ENCODE assay signal across 12 mouse cellular contexts in genomic region chr7:110876965-110877364, GRCm38 (mm10). TPM values are rescaled to one million over a fixed set of nuclear protein-coding genes. Genes with fewer than 3 reads are reported as not detected.
DNase-seq lines count a peak whose midpoint lies in the region; ATAC-seq and TF ChIP-seq lines count a peak whose summit lies in the region.
"Had no signal": no experiment of that assay in that cellular context is flagged by ENCODE, and none has a peak within 500 bp of the region (broad histone marks: within the 10 kb centered on the region; RNA-seq: fewer than 3 reads in every experiment).

No protein-coding gene starts in this region.

- 41% methylated on average over 4 of the region's 4 CpGs for WGBS in lung, embryonic 14.5 days
- WGBS in forebrain, embryonic 11.5 days = 91% methylated on average over 4 of the region's 4 CpGs

- no peak for TF ChIP-seq CTCF in lung, embryonic 14.5 days (IDR thresholded peaks at IDR 0.05; ENCODE audit: low read depth)

- no peak overlapping the region for H3K4me2 ChIP-seq in lung, embryonic 14.5 days
- no peak overlapping the region for H3K4me2 ChIP-seq in forebrain, embryonic 11.5 days (ENCODE audit: low read depth, low read length, severe bottlenecking)
- H3K4me2 ChIP-seq: embryonic facial prominence, embryonic 15.5 days; midbrain, embryonic 15.5 days had no signal

- ATAC-seq in lung, embryonic 14.5 days (ENCODE audit: insufficient read depth) = peak; percentile 79; the same call in 1 of the 2 replicates
- ATAC-seq in forebrain, embryonic 11.5 days (replicated peaks; ENCODE audit: low FRiP score) = no peak
- ATAC-seq: midbrain, embryonic 15.5 days had no signal

- H3K4me3 ChIP-seq in lung, embryonic 14.5 days (ENCODE audit: low read depth, low read length) = no peak overlapping the region
- H3K4me3 ChIP-seq in forebrain, embryonic 11.5 days (ENCODE audit: low read depth, low read length) = no peak overlapping the region
- H3K4me3 ChIP-seq: embryonic facial prominence, embryonic 15.5 days; midbrain, embryonic 15.5 days had no signal

- H3K9ac ChIP-seq in lung, embryonic 14.5 days = no peak overlapping the region
- H3K9ac ChIP-seq in forebrain, embryonic 11.5 days (ENCODE audit: low read length) = no peak overlapping the region
- H3K9ac ChIP-seq: embryonic facial prominence, embryonic 15.5 days; midbrain, embryonic 15.5 days had no signal

- peaks cover 7% of the 10 kb centered on the region; the same call in 1 of the 2 replicates for H3K36me3 ChIP-seq in lung, embryonic 14.5 days (ENCODE audit: insufficient read depth)
- H3K36me3 ChIP-seq in forebrain, embryonic 11.5 days (ENCODE audit: control insufficient read depth, insufficient read depth, low read length) = no peaks in the 10 kb centered on the region
- H3K36me3 ChIP-seq: embryonic facial prominence, embryonic 15.5 days; G1E; midbrain, embryonic 15.5 days had no signal

- H3K4me1 ChIP-seq in lung, embryonic 14.5 days (ENCODE audit: insufficient read depth) = no peaks in the 10 kb centered on the region
- H3K4me1 ChIP-seq in forebrain, embryonic 11.5 days (replicated peaks; ENCODE audit: control insufficient read depth, insufficient read depth, low read length) = no peaks in the 10 kb centered on the region
- H3K4me1 ChIP-seq: embryonic facial prominence, embryonic 15.5 days; midbrain, embryonic 15.5 days had no signal

- no peaks in the 10 kb centered on the region for H3K27me3 ChIP-seq in lung, embryonic 14.5 days (ENCODE audit: insufficient read depth, low read length)
- no peaks in the 10 kb centered on the region for H3K27me3 ChIP-seq in forebrain, embryonic 11.5 days (ENCODE audit: control insufficient read depth, insufficient read depth, low read length)
- H3K27me3 ChIP-seq: embryonic facial prominence, embryonic 15.5 days; midbrain, embryonic 15.5 days had no signal

- H3K27ac ChIP-seq in lung, embryonic 14.5 days (ENCODE audit: low read depth) = peak overlapping the region; percentile 60
- H3K27ac ChIP-seq in forebrain, embryonic 11.5 days (ENCODE audit: low read depth, low read length) = no peak overlapping the region
- H3K27ac ChIP-seq: embryonic facial prominence, embryonic 15.5 days; midbrain, embryonic 15.5 days had no signal

- DNase-seq in adrenal gland, adult 2 months = peak; percentile 30
- no peak for DNase-seq in adrenal gland, postnatal 4 days (ENCODE audit: low spot score in 2 of 2)
- DNase-seq in adrenal gland, postnatal 36 days = peak; percentile 14 to 39
- DNase-seq in kidney, postnatal 10 days = peak; percentile 65
- DNase-seq in lung, embryonic 14.5 days = peak; percentile 79
- DNase-seq in thymus, postnatal 4 days = no peak
- no peak for DNase-seq in ovary, postnatal 36 days (ENCODE audit: low spot score)
- DNase-seq in forebrain, embryonic 11.5 days (ENCODE audit: low spot score) = no peak
- DNase-seq: cerebellum, adult 11-12 months had no signal

- no peaks in the 10 kb centered on the region for H3K9me3 ChIP-seq in lung, embryonic 14.5 days (ENCODE audit: low read depth, low read length)
- H3K9me3 ChIP-seq in forebrain, embryonic 11.5 days (ENCODE audit: control insufficient read depth, low read length) = no peaks in the 10 kb centered on the region
- H3K9me3 ChIP-seq: embryonic facial prominence, embryonic 15.5 days; G1E; midbrain, embryonic 15.5 days had no signal

RNA-seq across cellular contexts. Expression of gene Lyve1, which starts 13.9 kb away (rescaled TPM):
- total RNA-seq in adrenal gland, adult 2 months (2021) = 10 to 100 TPM in 1 of 2 experiments, 1 to 10 TPM in 1; 9.7 to 12.5 TPM
- 4.0 and 4.9 TPM in 2 replicates for polyA plus RNA-seq in adrenal gland, adult 2 months (2012; rRNA removed)
- 10 to 100 TPM; 24.1 to 33.6 TPM for total RNA-seq in adrenal gland, postnatal 4 days (2021)
- total RNA-seq in adrenal gland, postnatal 36 days (2021) = 10 to 100 TPM in 1 of 2 experiments, 1 to 10 TPM in 1; 7.2 to 15.7 TPM
- polyA plus RNA-seq in lung, embryonic 14.5 days (2014; fragmentation: Nextera tagmentation; extraction: Ambion mirVana) = 33.8 and 37.6 TPM in 2 replicates
- polyA plus RNA-seq in forebrain, embryonic 11.5 days (2014; fragmentation: Nextera tagmentation; extraction: Ambion mirVana) = 2.1 and 2.8 TPM in 2 replicates
- polyA plus RNA-seq: G1E had no signal

RNA-seq across cellular contexts. Expression of gene Rnf141, which starts 32.7 kb away (rescaled TPM):
- 10 to 100 TPM; 56.0 to 56.3 TPM for total RNA-seq in adrenal gland, adult 2 months (2021)
- polyA plus RNA-seq in adrenal gland, adult 2 months (2012; rRNA removed) = 9.9 and 10.8 TPM in 2 replicates
- total RNA-seq in adrenal gland, postnatal 4 days (2021) = 10 to 100 TPM; 52.1 to 56.5 TPM
- 10 to 100 TPM; 46.8 to 76.2 TPM for total RNA-seq in adrenal gland, postnatal 36 days (2021)
- polyA plus RNA-seq in lung, embryonic 14.5 days (2014; fragmentation: Nextera tagmentation; extraction: Ambion mirVana) = 37.1 and 39.1 TPM in 2 replicates
- 30.6 and 33.2 TPM in 2 replicates for polyA plus RNA-seq in forebrain, embryonic 11.5 days (2014; fragmentation: Nextera tagmentation; extraction: Ambion mirVana)

Comparison
In these comparisons a context has a peak if more than half of its experiments do, and no peak if none do; other contexts are left out.
1. DNase-seq: peak in adrenal gland, adult 2 months (single experiment), adrenal gland, postnatal 36 days (2 of 2), kidney, postnatal 10 days (single experiment) and lung, embryonic 14.5 days (single experiment); none in adrenal gland, postnatal 4 days (0 of 2), thymus, postnatal 4 days (single experiment), ovary, postnatal 36 days (single experiment) and forebrain, embryonic 11.5 days (single experiment).